Mouse (Mus musculus) heart, embryonic 16.5 days (tissue): Measurements from ENCODE around the gene Focad. TPM values are rescaled to one million over a fixed set of nuclear protein-coding genes. Genes with fewer than 3 reads are reported as not detected.
"Not testable (repeated sequence)": the region's sequence is repeated elsewhere in the genome, so short reads cannot be mapped to it uniquely, and the experiment has no call there.

Experiments used
- ATAC-seq: fragments of 200-750 bp; cut with Nextera tagmentation; replicated peaks from 2 replicates; pipeline ENCODE4 v1.8.0; 2017; ENCODE audit warnings: moderate number of reproducible peaks; ENCODE audit not compliant: insufficient read depth, low FRiP score; ENCODE audit errors: extremely low read depth
- H3K27ac ChIP-seq: fragments of 300-500 bp; sonication (generic); 2 replicates; pipeline ENCODE4 v1.5.1; 2014; ENCODE audit warnings: mild to moderate bottlenecking, low read length, control low read depth, moderate library complexity
- H3K27me3 ChIP-seq: fragments of 300-500 bp; sonication (generic); 2 replicates; pipeline ENCODE4 v1.6.1; 2014; ENCODE audit warnings: low read length, mixed read lengths; ENCODE audit not compliant: control insufficient read depth, insufficient read depth
- H3K36me3 ChIP-seq: fragments of 300-500 bp; sonication (generic); 2 replicates; pipeline ENCODE4 v1.6.1; 2014; ENCODE audit not compliant: control insufficient read depth, insufficient read depth
- H3K4me1 ChIP-seq: fragments of 300-500 bp; sonication (generic); 2 replicates; pipeline ENCODE4 v1.6.1; 2014; ENCODE audit warnings: low read length, mixed read lengths; ENCODE audit not compliant: control insufficient read depth, insufficient read depth
- H3K4me2 ChIP-seq: fragments of 300-500 bp; sonication (generic); 2 replicates; pipeline ENCODE4 v1.6.1; 2014; ENCODE audit warnings: low read depth, mild to moderate bottlenecking, control low read depth, low read length
- H3K4me3 ChIP-seq: fragments of 300-500 bp; sonication (generic); 2 replicates; pipeline ENCODE4 v1.5.1; 2014; ENCODE audit warnings: mild to moderate bottlenecking, control low read depth, low read length
- H3K9ac ChIP-seq: fragments of 300-500 bp; sonication (generic); 2 replicates; pipeline ENCODE4 v1.6.1; 2014; ENCODE audit warnings: low read length, control low read depth
- H3K9me3 ChIP-seq: fragments of 300-500 bp; sonication (generic); replicated peaks from 2 replicates; pipeline ENCODE4 v1.6.1; 2016; ENCODE audit warnings: low read length; ENCODE audit not compliant: control insufficient read depth
- WGBS: fragments of 180-500 bp; shearing (Covaris S2); extraction: QIAGEN DNeasy Blood & Tissue Kit; methylation state at CpG from one replicate; pipeline ENCODE4 v1.1.7; 2014; 5-methylcytosine and 5-hydroxymethylcytosine counted together
- polyA plus RNA-seq: library from polyadenylated mRNA; unstranded; fragments of >200 nt; fragmentation: Nextera tagmentation; extraction: Ambion mirVana; gene quantifications from 2 replicates; pipeline ENCODE4 v1.2.1, GENCODE M21; 2015

Focad gene
- polyA plus RNA-seq, 1 experiment from 2014 or later = 8.2 TPM

DNA sequence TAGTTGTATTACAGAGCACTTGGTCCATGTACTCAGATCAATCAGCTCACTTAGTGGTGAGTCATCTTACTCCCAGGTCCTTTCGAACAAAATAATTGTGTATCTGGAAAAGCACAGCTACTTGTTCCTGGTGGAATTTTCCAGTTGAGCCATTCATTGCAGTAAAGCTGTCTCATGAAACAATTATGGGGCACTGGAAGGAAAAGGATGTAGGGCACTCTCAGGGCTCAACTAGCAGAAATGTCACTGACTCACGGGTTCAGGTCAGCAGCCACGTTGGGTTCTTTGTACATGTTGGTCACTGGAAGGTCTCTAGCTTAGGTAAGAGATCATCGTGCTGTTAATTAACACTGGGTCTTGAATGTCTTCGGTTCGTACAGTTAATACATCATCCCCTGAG is 275.5 kb downstream of the Focad start:
- no peak overlapping the region for H3K4me3 ChIP-seq
- no peaks in the 10 kb centered on the region for H3K4me1 ChIP-seq
- no peaks in the 10 kb centered on the region for H3K9me3 ChIP-seq
- no peak overlapping the region for H3K27ac ChIP-seq
- H3K4me2 ChIP-seq = no peak overlapping the region
- H3K9ac ChIP-seq = no peak overlapping the region
- no peaks in the 10 kb centered on the region for H3K27me3 ChIP-seq
- H3K36me3 ChIP-seq = no peaks in the 10 kb centered on the region
- 92% methylated on average over 6 of the region's 6 CpGs for WGBS
- ATAC-seq = no peak

DNA sequence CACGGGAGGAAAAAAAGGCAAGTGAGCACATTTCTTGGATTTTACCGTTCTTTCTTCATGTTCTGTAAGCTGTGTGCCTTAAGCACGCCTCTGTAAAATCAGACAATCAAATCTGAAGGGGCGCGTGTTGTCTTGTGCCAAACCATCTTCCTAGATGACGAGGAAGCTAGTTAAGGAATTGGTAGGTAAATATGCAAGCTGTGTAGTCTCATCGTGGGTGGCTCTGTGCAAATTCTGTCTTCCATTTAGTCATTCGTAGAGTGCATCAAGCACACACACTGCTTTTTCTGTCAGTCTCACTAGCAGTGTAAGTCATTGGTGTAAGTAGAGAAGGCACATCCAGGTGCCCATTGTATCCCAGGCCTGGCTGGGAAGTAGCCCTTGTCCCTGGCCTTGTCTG is 276.4 kb downstream of the Focad start:
- Histone ChIP-seq H3K4me3 (no peak overlapping the region), H3K4me2 (no peak overlapping the region), H3K9me3 (no peaks in the 10 kb centered on the region), H3K9ac (no peak overlapping the region), H3K27ac (no peak overlapping the region), H3K27me3 (no peaks in the 10 kb centered on the region), H3K36me3 (no peaks in the 10 kb centered on the region), H3K4me1 (no peaks in the 10 kb centered on the region)
- 90% methylated on average over 8 of the region's 8 CpGs for whole genome bisulfite sequencing
- no peak for ATAC-seq

DNA sequence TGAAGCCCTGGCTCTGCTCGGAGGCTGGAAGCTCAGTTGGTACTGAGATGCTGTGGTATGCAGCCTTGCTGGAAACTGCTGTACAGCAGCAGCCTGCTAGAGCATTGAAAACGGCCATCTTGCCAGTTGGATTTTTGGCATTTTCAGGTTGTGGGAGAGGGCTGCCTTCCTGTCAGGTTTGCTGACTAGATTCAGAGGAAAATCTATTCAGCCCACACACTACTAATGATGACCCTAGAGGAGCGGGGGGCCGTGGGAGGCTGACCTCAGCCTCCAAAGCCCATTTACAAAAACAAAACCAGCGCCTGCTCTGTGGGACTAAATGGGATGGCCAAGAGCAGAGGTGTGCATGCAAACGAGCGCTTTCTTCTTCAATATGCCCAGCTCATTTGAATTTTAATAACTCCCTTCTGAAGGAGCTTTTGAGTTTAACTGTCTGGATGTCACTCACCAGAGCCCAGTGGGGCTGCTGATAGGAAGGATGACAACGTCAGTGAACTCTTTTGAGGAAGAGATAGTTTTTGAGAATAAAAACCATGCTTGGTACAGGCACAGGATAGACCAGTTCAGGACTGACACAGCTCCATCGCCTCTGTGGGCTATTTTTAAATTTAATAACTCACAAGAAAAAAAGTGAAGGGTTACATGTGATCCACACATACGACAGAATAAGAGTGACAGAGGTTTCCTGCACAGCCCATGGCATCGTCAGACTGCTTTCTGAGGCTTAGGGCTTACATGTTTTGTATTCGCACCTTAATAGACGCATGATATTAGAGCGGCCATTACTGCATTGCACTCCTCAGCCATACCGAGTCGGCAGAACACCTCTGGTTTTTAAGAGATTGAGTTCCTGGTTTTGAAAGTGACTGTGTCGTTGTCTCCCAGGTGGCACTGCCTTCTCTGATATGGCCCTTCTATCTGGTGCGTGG is 278.1 kb downstream of the Focad start:
- 81% methylated on average over 18 of the region's 18 CpGs for WGBS
- Histone ChIP-seq H3K27me3 (no peaks in the 10 kb centered on the region), H3K9me3 (no peaks in the 10 kb centered on the region), H3K27ac (no peak overlapping the region), H3K9ac (no peak overlapping the region), H3K36me3 (no peaks in the 10 kb centered on the region), H3K4me1 (no peaks in the 10 kb centered on the region), H3K4me2 (no peak overlapping the region), H3K4me3 (no peak overlapping the region)
- ATAC-seq = no peak

DNA sequence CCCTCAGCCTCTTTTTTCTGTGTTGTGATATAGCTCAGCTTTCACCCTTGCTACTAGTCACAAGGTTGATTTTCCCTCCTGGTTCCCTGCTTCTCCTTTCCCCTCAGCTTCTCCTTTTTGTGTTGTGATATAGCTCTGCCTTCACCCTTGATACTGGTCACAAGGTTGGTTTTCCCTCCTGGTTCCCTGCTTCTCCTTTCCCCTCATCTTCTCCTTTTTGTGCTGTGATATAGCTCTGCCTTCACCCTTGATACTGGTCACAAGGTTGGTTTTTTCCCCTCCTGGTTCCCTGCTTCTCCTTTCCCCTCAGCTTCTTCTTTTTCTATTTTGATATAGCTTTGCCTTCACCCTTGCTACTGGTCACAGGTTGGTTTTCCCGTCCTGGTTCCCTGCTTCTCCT is 295.6 kb downstream of the Focad start:
- Histone ChIP-seq H3K9ac (no peak overlapping the region), H3K36me3 (no peaks in the 10 kb centered on the region), H3K4me2 (no peak overlapping the region), H3K4me1 (peaks cover 6% of the 10 kb centered on the region; the same call in 1 of the 2 replicates), H3K4me3 (no peak overlapping the region), H3K9me3 (no peaks in the 10 kb centered on the region), H3K27ac (no peak overlapping the region), H3K27me3 (no peaks in the 10 kb centered on the region)
- WGBS = 77% methylated on average over 1 of the region's 1 CpGs
- no peak for ATAC-seq

DNA sequence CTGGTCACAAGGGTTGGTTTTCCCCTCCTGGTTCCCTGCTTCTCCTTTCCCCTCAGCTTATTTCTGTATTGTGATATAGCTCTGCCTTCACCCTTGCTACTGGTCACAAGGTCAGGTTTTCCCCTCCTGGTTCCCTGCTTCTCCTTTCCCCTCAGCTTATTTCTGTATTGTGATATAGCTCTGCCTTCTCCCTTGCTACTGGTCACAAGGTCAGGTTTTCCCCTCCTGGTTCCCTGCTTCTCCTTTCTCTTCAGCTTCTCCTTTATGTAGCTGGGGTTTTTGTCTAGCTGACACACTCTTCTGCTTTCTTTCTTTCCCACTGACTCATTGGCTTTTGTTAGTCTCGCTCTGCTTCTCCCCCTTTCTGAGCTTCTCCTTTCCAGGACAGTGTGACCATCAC is 296.2 kb downstream of the Focad start:
- not testable (repeated sequence) for H3K36me3 ChIP-seq, H3K4me3 ChIP-seq, ATAC-seq, H3K4me2 ChIP-seq, H3K4me1 ChIP-seq, H3K27me3 ChIP-seq, H3K27ac ChIP-seq, H3K9ac ChIP-seq, H3K9me3 ChIP-seq
- 94% methylated on average over 1 of the region's 1 CpGs for WGBS

DNA sequence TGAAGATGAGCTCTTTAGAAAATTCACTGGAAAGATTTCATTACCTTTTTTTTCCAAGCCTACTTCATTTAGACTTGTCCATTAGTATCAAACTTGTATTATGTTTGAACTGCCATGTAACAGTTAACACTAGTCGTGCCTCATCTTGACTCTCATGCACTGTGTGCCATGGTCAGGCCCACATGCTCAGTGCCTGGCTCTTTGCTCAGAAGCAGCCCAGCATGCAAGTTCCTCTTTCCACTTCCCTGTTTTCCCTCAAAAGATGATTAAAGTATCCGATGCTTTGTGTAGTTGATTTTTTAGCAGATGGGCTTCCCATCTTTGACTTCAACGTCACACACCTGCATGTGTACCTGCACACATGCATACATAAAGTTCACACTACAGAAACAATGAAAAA is 301.3 kb downstream of the Focad start:
- Histone ChIP-seq H3K9ac (no peak overlapping the region), H3K27me3 (no peaks in the 10 kb centered on the region), H3K4me2 (no peak overlapping the region), H3K9me3 (no peaks in the 10 kb centered on the region), H3K27ac (no peak overlapping the region), H3K36me3 (no peaks in the 10 kb centered on the region), H3K4me3 (no peak overlapping the region), H3K4me1 (peaks cover 6% of the 10 kb centered on the region; the same call in 1 of the 2 replicates)
- ATAC-seq = no peak
- 87% methylated on average over 3 of the region's 3 CpGs for WGBS

DNA sequence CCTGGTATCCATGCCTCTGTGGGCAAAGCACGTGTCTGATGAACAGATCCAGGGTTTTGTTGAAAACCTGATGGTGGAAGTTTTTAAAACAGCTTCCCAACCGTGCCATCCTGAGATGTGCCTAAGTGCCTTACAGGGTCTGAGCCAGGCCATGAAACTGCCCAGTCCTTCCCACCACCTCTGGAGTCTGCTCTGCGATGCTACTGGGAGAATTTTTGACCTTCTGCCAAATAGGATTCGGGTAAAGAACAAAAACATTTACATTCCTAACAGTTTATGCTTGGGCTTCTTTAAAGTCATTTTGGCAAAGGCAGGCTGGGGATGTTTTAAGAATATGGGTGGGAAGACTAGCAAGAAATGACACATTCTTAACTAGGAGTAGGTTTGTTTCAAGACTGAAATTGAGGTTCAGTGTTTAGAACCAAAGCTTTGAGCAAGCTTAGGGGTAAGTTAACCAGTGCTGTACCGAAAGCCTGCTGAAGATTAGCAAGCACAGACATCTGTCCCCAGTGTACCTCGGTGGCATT is 302.6 kb downstream of the Focad start:
- H3K4me2 ChIP-seq = no peak overlapping the region
- 48% methylated on average over 6 of the region's 6 CpGs for WGBS
- H3K4me1 ChIP-seq = peaks cover 6% of the 10 kb centered on the region; the same call in 1 of the 2 replicates
- no peaks in the 10 kb centered on the region for H3K9me3 ChIP-seq
- H3K36me3 ChIP-seq = no peaks in the 10 kb centered on the region
- no peak for ATAC-seq
- no peak overlapping the region for H3K27ac ChIP-seq
- H3K4me3 ChIP-seq = no peak overlapping the region
- H3K9ac ChIP-seq = no peak overlapping the region
- H3K27me3 ChIP-seq = no peaks in the 10 kb centered on the region

DNA sequence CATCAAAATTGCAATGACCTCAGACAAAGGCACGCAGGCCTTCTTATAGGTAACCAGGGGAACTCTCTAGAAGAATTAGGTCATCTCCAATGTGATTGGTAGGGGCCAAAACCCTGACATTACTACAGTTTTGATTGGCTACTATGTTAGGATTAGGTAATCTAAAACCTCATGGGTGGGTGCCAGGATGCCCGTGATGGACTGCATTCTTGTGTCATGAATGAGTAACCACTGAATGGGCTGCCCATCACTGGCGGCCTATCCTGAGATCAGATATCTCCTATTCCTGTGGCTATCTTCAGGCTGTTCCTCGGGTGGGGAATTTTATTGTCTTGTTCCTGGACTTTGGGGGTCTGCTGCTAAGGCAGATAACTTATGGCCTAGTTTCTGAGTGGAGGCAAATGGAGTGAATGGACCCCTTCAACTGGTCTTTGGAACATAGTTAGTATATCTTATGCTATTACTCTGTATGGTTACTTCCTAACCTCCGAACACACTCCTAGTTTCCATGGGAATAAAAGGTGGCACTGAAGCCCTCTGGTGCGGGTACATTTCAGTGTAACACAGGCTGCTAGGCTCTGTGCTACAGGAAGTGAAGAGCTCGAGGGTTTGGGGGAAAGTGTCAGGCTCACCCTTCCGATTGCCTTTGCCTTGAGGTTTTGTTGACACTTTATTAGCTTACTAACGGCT is 306.0 kb downstream of the Focad start:
- no peak overlapping the region for H3K27ac ChIP-seq
- no peaks in the 10 kb centered on the region for H3K36me3 ChIP-seq
- H3K9me3 ChIP-seq = no peaks in the 10 kb centered on the region
- ATAC-seq = no peak
- no peak overlapping the region for H3K4me3 ChIP-seq
- H3K9ac ChIP-seq = no peak overlapping the region
- H3K4me2 ChIP-seq = no peak overlapping the region
- H3K27me3 ChIP-seq = no peaks in the 10 kb centered on the region
- H3K4me1 ChIP-seq = no peaks in the 10 kb centered on the region; the same call in 1 of the 2 replicates
- WGBS = 69% methylated on average over 9 of the region's 9 CpGs

DNA sequence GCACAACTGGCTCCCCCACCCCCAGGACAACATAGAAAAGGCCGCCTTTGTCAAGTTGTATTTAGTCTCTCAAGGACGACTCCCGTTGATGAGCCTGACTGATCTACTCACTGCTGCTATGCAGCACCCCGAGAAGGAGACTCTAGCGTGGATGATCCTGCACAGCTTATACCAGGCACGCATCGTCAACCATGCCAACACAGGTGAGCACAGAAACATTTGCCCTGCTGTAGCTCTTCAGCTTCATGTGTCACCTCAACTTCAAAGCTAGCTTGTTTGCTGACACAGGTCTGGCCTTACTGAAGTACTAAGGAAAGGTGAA is 306.5 kb downstream of the Focad start:
- no peaks in the 10 kb centered on the region for H3K27me3 ChIP-seq
- H3K9me3 ChIP-seq = no peaks in the 10 kb centered on the region
- WGBS = 90% methylated on average over 7 of the region's 7 CpGs
- H3K4me2 ChIP-seq = no peak overlapping the region
- no peaks in the 10 kb centered on the region; the same call in 1 of the 2 replicates for H3K4me1 ChIP-seq
- H3K36me3 ChIP-seq = no peaks in the 10 kb centered on the region
- no peak overlapping the region for H3K27ac ChIP-seq
- no peak for ATAC-seq
- H3K4me3 ChIP-seq = no peak overlapping the region
- H3K9ac ChIP-seq = no peak overlapping the region
